Mouse (Mus musculus): Measurements from ENCODE around the gene Sesn1.

GRCm38 (mm10) chr10:41822573-41823281 is 13.0 kb downstream of the Sesn1 start:
- TF ChIP-seq HCFC1 (IDR thresholded peaks at IDR 0.05; ENCODE audit: low read depth, low read length) (no peak), CTCF (IDR thresholded peaks at IDR 0.05 in 2 of 3, conservative IDR thresholded peaks at IDR 0.05 in 1 of 3; ENCODE audit: control insufficient read depth in 1 of 3, insufficient read depth in 1 of 3, low read depth in 2 of 3, low read length in 3 of 3, poor library complexity in 1 of 3, severe bottlenecking in 1 of 3) (no peak), NRF1 (IDR thresholded peaks at IDR 0.05; ENCODE audit: insufficient read depth, low read depth, low read length, poor library complexity, severe bottlenecking) (no peak), USF2 (IDR thresholded peaks at IDR 0.05; ENCODE audit: borderline replicate concordance in 1 of 2, insufficient read depth in 1 of 2, low read depth in 1 of 2, low read length in 2 of 2) (no peak), GATA1 (IDR thresholded peaks at IDR 0.05; ENCODE audit: low read depth, low read length) (no peak), POLR2A (IDR thresholded peaks at IDR 0.05; ENCODE audit: control insufficient read depth in 1 of 2, insufficient read depth in 1 of 2, low read depth in 1 of 2, low read length in 2 of 2, poor library complexity in 1 of 2) (no peak), KAT2A (conservative IDR thresholded peaks at IDR 0.05; ENCODE audit: low read depth, low read length) (no peak), JUND (IDR thresholded peaks at IDR 0.05; ENCODE audit: low read depth, low read length) (no peak), CHD2 (IDR thresholded peaks at IDR 0.05; ENCODE audit: low read length) (no peak)

Measured in MEL (cell line).